Mouse (Mus musculus) small intestine, adult 2 months (tissue): ENCODE measurements around the gene Fcgr2b. TPM values are rescaled to one million over a fixed set of nuclear protein-coding genes. Genes with fewer than 3 reads are reported as not detected.
"Not testable (repeated sequence)": the region's sequence is repeated elsewhere in the genome, so short reads cannot be mapped to it uniquely, and the experiment has no call there.

Source experiments
- H3K27ac ChIP-seq: fragments of 200-500 bp; 2 replicates; pipeline ENCODE4 v1.5.1; 2012; ENCODE audit warnings: low read depth, low read length, control low read depth, inconsistent platforms; ENCODE audit not compliant: insufficient read depth
- H3K27me3 ChIP-seq: fragments of 200-500 bp; 2 replicates; pipeline ENCODE4 v1.6.1; 2012; ENCODE audit warnings: mild to moderate bottlenecking, moderate library complexity, low read length, inconsistent platforms; ENCODE audit not compliant: control insufficient read depth, insufficient read depth
- H3K36me3 ChIP-seq: fragments of 200-500 bp; 2 replicates; pipeline ENCODE4 v1.6.1; 2012; ENCODE audit warnings: mild to moderate bottlenecking, low read length, control low read depth, inconsistent platforms; ENCODE audit not compliant: control insufficient read depth, insufficient read depth
- H3K4me1 ChIP-seq: fragments of 200-500 bp; 2 replicates; pipeline ENCODE4 v1.6.1; 2012; ENCODE audit warnings: low read length, inconsistent platforms, mixed read lengths; ENCODE audit not compliant: control insufficient read depth, insufficient read depth, insufficient read length
- H3K4me3 ChIP-seq: fragments of 200-500 bp; 2 replicates; pipeline ENCODE4 v1.5.1; 2012; ENCODE audit warnings: low read depth, mild to moderate bottlenecking, control low read depth, inconsistent platforms, low read length, moderate library complexity
- CTCF ChIP-seq: fragments of 200-500 bp; IDR thresholded peaks from 2 replicates; pipeline ENCODE4 v1.5.1; 2012; ENCODE audit warnings: low read depth, mild to moderate bottlenecking, control low read depth, inconsistent platforms, low read length, moderate library complexity, mixed read lengths; ENCODE audit not compliant: insufficient replicate concordance, insufficient read length; ENCODE audit errors: extremely low read depth
- POLR2A ChIP-seq: fragments of 200-500 bp; IDR thresholded peaks from 2 replicates; pipeline ENCODE4 v1.6.1; 2012; ENCODE audit warnings: low read depth, mild to moderate bottlenecking, control low read depth, inconsistent platforms, low read length, moderate library complexity
- WGBS: fragments of 180-500 bp; shearing (Covaris S2); methylation state at CpG from one replicate; pipeline ENCODE4 v1.1.7; 2018; 5-methylcytosine and 5-hydroxymethylcytosine counted together
- polyA plus RNA-seq: library from polyadenylated mRNA; depleted of rRNA; stranded (reverse); fragments of >200 nt; gene quantifications from 2 replicates; pipeline ENCODE4 v1.2.3, GENCODE M21; 2012

The Fcgr2b gene
- polyA plus RNA-seq, 1 experiment: 3.6 TPM

GRCm38 (mm10) chr1:170963087-170963486, 13.3 kb downstream of the Fcgr2b start:
- 81% methylated on average over 7 of the region's 7 CpGs for WGBS
- Histone ChIP-seq H3K4me1 (peaks cover 5% of the 10 kb centered on the region), H3K27me3 (no peaks in the 10 kb centered on the region), H3K36me3 (no peaks in the 10 kb centered on the region), H3K4me3 (no peak overlapping the region), H3K27ac (no peak overlapping the region)
- TF ChIP-seq POLR2A: no peak
- TF ChIP-seq CTCF: no peak

- TF ChIP-seq POLR2A (no peak), CTCF (no peak)
- H3K36me3 ChIP-seq: no peaks in the 10 kb centered on the region
- no peaks in the 10 kb centered on the region for H3K27me3 ChIP-seq
- 26% methylated on average over 2 of the region's 2 CpGs for whole genome bisulfite sequencing
- no peak overlapping the region for H3K27ac ChIP-seq
- peaks cover 5% of the 10 kb centered on the region for H3K4me1 ChIP-seq
- no peak overlapping the region for H3K4me3 ChIP-seq
Observed at GRCm38 (mm10) chr1:170962301-170962700, 14.0 kb downstream of the Fcgr2b start.

GRCm38 (mm10) chr1:170961101-170961500, 15.2 kb downstream of the Fcgr2b start:
- H3K4me1 ChIP-seq: peaks cover 5% of the 10 kb centered on the region
- WGBS: 87% methylated on average over 6 of the region's 6 CpGs

GRCm38 (mm10) chr1:170959791-170960190, 16.6 kb downstream of the Fcgr2b start:
- Histone ChIP-seq H3K4me3 (no peak overlapping the region), H3K36me3 (no peaks in the 10 kb centered on the region), H3K27me3 (no peaks in the 10 kb centered on the region), H3K4me1 (peaks cover 5% of the 10 kb centered on the region), H3K27ac (no peak overlapping the region)
- WGBS: 18% methylated on average over 2 of the region's 2 CpGs
- no peak for TF ChIP-seq CTCF
- TF ChIP-seq POLR2A: no peak

More at GRCm38 (mm10) chr1:170961101-170961500, 15.2 kb downstream of the Fcgr2b start:
- TF ChIP-seq POLR2A (no peak), CTCF (no peak)
- H3K36me3 ChIP-seq: no peaks in the 10 kb centered on the region
- no peaks in the 10 kb centered on the region for H3K27me3 ChIP-seq
- H3K4me3 ChIP-seq: no peak overlapping the region
- H3K27ac ChIP-seq: no peak overlapping the region

GRCm38 (mm10) chr1:170958225-170958624, 18.1 kb downstream of the Fcgr2b start:
- no peak overlapping the region for H3K27ac ChIP-seq

GRCm38 (mm10) chr1:170953192-170953591, 23.2 kb downstream of the Fcgr2b start:
- H3K27ac ChIP-seq: no peak overlapping the region
- WGBS: 81% methylated on average over 2 of the region's 2 CpGs
- no peaks in the 10 kb centered on the region for H3K4me1 ChIP-seq
- no peaks in the 10 kb centered on the region for H3K36me3 ChIP-seq
- H3K4me3 ChIP-seq: no peak overlapping the region
- H3K27me3 ChIP-seq: no peaks in the 10 kb centered on the region
- TF ChIP-seq POLR2A (no peak), CTCF (no peak)

More at GRCm38 (mm10) chr1:170958225-170958624, 18.1 kb downstream of the Fcgr2b start:
- TF ChIP-seq CTCF (no peak), POLR2A (no peak)
- 51% methylated on average over 3 of the region's 3 CpGs for WGBS
- Histone ChIP-seq H3K4me3 (no peak overlapping the region), H3K4me1 (peaks cover 5% of the 10 kb centered on the region), H3K36me3 (no peaks in the 10 kb centered on the region), H3K27me3 (no peaks in the 10 kb centered on the region)

GRCm38 (mm10) chr1:170950772-170951171, 25.6 kb downstream of the Fcgr2b start:
- no peaks in the 10 kb centered on the region for H3K4me1 ChIP-seq
- no peak for TF ChIP-seq POLR2A
- no peak for TF ChIP-seq CTCF
- H3K27ac ChIP-seq: no peak overlapping the region
- no peaks in the 10 kb centered on the region for H3K36me3 ChIP-seq
- WGBS: 61% methylated on average over 3 of the region's 3 CpGs
- no peak overlapping the region for H3K4me3 ChIP-seq
- H3K27me3 ChIP-seq: no peaks in the 10 kb centered on the region

GRCm38 (mm10) chr1:170944908-170945307, 31.4 kb downstream of the Fcgr2b start:
- not testable (repeated sequence) for H3K4me3 ChIP-seq, H3K27ac ChIP-seq, H3K27me3 ChIP-seq, H3K36me3 ChIP-seq, H3K4me1 ChIP-seq
- WGBS: 98% methylated on average over 9 of the region's 9 CpGs

GRCm38 (mm10) chr1:170944151-170944550, 32.2 kb downstream of the Fcgr2b start:
- H3K27me3 ChIP-seq, H3K4me3 ChIP-seq, H3K36me3 ChIP-seq, H3K4me1 ChIP-seq, H3K27ac ChIP-seq: not testable (repeated sequence)
- 97% methylated on average over 9 of the region's 9 CpGs for WGBS
